Mouse (Mus musculus) ES-CJ7 (cell line): ENCODE data around the gene Irs3.

Source experiments
- DNase-seq: peaks from one replicate; pipeline ENCODE4 v3.0.0; 2011; ENCODE audit warnings: low read depth, low spot score

Irs3 gene

GRCm38 (mm10) chr5:137645652-137646091 is at the start of gene Irs3:
Irs3 (minus strand) TSS chr5:137645714.
- no peak for DNase-seq

DNA sequence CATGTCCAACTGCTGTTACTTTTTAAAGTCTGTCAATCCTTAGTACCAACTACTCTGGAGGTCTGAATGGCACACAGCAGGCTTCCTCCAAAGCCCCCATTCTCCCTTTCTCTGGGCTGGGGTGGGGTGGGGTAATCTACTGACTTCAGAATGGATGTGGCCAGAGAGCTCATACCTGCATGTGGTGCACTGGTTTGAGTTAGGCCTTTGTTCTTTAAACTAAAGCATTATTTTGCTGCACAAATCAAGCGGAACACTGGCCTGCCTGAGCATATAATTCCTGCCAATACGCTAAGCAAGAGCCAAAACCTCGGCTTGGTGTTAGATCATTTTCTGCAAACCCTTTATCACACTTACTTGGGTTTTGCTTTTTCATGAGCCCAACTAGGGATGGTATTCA is 49.3 kb upstream of the Irs3 start:
- no peak for DNase-seq

- no peak for DNase-seq
Measured at GRCm38 (mm10) chr5:137691881-137692280, 46.4 kb upstream of the Irs3 start.

- no peak for DNase-seq
Measured at GRCm38 (mm10) chr5:137690531-137690930, 45.0 kb upstream of the Irs3 start.

GRCm38 (mm10) chr5:137689974-137690373 is 44.5 kb upstream of the Irs3 start:
- no peak for DNase-seq

- DNase-seq, result no peak
Measured at GRCm38 (mm10) chr5:137686127-137686790, 40.7 kb upstream of the Irs3 start.

DNA sequence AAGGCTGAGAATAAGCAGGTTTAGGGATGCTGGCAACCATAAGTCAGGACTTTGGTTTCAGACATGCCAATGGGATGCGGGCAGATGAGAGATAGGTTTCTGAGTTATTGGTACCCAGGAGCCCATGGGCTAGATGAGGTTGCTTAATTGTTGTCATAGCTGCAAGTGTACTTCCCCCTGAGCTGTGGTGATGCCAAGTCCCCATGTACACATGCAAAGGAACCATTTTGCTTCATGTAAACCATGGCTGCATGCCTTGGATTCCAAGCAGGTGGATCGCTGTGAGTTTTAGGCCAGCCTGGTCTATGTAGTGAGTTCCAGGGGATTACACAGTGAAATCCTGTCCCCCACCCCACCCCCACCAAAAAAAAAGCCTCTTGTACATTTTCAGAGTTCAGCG is 40.1 kb upstream of the Irs3 start:
- no peak for DNase-seq

GRCm38 (mm10) chr5:137684294-137685123 is 39.0 kb upstream of the Irs3 start, which contains the start of gene Agfg2:
Agfg2 (minus strand) TSS chr5:137684726.
- DNase-seq, result peak; percentile 100

- DNase-seq, result peak; percentile 38
Measured at GRCm38 (mm10) chr5:137683388-137684293, 38.1 kb upstream of the Irs3 start.

GRCm38 (mm10) chr5:137682526-137682925 is 37.0 kb upstream of the Irs3 start:
- DNase-seq, result no peak

GRCm38 (mm10) chr5:137679726-137680125 is 34.2 kb upstream of the Irs3 start:
- no peak for DNase-seq

DNA sequence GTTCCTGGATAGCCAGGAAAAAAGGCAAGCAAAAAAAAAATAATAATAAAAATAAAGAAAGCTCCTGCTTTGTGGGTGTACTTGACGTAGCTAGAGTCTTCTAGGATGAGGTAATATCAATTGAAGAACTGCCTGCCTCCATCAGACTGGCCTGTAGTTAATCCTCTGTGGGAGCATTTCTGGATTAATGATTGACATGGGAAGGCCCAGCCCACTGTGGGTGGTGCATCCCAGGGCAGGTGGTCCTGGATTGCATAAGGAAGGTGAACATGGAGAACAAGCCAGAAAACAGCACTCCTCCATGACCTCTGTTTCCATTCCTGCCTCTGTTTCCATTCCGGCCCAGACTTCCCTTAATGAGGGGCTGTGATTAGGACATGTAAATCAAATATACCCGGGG is 33.2 kb upstream of the Irs3 start:
- DNase-seq, result no peak

- DNase-seq, result no peak
Measured at GRCm38 (mm10) chr5:137677859-137678258, 32.3 kb upstream of the Irs3 start.

DNA sequence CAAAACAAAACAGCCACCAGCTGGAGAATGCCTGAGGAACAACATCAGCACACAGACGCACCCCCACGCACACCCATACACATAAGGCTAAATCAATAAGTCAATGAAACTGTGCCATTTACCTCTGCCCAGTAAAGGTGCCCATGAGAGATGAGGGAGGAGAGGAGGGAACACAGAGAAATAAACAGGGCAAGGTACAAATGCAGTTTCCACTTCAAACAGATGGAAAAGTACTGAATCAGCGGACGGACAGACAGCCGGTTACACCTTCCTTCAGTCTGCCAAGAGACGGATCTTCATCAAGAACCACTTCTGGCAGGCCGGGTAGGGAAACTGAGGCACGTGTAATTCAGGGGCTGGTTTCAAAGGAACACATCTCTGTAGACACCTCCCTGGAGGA is 29.3 kb upstream of the Irs3 start:
- DNase-seq, result no peak

GRCm38 (mm10) chr5:137673015-137673414 is 27.5 kb upstream of the Irs3 start:
- no peak for DNase-seq

DNA sequence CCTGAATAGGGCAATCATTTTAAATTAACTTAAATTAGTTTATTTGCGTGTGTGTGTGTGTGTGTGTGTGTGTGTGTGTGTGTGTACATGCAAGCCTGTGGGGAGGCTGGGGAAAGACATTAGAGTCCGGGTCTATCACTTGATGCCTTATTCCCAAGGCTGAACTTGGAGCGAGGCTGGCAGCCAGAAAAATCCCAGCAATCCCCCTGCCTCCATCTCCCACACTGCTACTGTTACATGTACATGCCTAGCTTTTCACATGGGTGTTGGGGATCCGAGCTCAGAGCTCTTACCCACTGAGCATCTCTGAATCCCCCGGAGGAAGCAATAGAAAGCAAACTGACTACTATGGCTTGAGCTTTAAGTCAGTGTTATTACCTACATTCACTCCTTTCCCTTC is 26.8 kb upstream of the Irs3 start:
- DNase-seq, result no peak

DNA sequence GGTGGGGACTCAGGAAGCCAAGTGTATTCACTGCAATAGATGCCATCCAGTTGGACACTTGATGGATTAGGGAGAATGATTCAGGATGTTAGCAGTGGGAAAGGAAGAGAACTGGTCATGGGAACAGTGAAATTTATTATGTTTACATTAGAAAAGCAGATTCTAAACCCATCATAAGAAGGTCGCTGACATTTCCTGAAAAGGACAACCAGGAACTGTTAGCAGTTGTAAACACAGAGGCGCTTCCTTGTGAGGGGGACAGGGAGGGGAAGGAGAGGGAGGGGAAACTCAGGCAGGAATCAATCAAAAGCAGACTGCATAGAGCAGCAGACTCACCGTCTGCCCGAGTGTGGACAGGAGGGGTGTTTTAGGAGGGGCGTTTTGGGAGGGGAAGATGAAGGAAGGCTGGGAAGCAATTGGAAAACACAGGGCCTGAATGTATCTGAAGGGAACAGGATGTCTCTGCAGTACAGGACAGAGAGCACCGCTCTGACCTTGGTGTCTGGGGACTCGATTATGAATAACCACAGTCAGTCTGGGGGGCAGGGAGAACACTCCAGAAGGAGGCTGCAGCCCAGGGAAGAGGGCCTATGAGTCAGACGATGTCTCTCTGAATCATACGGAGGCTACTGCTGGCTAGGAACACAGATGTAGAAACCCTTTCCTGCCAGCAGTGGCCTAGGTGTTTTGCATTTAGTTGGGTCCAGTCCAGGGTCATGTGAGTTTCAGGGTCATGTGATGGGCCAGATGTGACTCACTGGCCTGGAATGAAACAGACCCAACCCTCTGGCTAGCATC is 26.1 kb upstream of the Irs3 start:
- DNase-seq, result no peak

DNA sequence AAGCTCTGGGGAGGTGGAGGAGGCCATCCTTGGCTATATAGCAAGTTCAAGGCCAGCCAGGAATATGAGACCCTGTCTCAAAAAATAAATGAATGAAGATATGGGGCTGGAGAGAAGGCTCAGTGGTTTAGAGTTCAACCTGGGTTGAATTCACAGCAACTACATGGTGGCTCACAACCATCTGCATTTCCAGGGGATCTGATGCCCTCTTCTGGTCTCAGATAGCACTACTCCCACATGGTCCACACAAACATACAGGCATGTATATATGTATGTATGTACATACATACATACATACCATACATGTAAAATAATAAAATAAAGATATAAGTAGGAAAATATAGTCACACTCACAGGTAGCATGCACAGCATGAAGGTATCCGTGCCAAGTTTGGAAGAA is 24.7 kb upstream of the Irs3 start:
- no peak for DNase-seq

- DNase-seq, result no peak
Measured at GRCm38 (mm10) chr5:137668971-137669370, 23.5 kb upstream of the Irs3 start.

DNA sequence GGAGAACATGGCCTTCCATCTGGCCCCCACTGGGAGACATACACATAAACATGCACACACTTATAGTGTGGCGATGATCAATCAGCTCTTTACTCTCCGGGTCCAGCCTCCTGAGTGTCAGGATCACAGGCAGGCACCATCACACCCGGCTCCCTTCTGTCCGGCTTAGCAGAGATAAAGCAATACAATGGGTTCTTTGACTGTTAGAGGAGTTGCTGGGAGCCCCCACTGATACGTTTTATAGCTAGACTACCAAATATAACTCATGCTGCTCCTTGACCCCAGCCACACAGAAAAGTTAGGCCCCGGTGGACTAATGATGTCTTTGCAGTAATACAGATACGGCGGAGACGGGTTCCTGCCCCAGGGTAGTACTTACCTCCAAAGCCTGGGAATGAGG is 17.5 kb upstream of the Irs3 start:
- no peak for DNase-seq

- peak; percentile 64 for DNase-seq
Measured at GRCm38 (mm10) chr5:137660064-137660688, 14.7 kb upstream of the Irs3 start.
